Mouse (Mus musculus): Measurements from ENCODE around the gene Plk3. TPM values are rescaled to one million over a fixed set of nuclear protein-coding genes. Genes with fewer than 3 reads are reported as not detected.

Plk3 gene
- total RNA-seq, 2 experiments from 2014 or later: 1.2 to 2.4 TPM

DNA sequence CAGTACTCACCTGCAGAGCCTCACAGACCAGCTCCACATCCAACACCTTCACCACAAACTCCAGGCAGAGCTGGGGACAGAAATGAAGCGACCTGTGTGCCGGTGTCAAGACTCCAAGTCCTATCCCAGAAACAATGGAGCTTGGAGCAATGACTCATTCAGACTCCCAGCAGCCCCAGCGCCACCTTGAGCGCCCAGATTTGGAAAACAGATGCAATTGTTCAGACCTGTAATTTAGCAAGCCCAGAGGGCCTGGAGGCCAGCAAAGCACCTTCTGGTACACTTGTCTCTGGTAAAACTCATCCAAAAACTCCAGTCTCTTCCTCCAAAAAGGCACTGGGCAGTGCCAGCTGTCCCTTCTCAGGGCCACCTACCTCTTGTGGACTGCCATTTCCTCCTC is 11.6 kb downstream of the Plk3 start:
- intact Hi-C loops (cut with DNase I): no loop called here
- DNase-seq: no peak

DNA sequence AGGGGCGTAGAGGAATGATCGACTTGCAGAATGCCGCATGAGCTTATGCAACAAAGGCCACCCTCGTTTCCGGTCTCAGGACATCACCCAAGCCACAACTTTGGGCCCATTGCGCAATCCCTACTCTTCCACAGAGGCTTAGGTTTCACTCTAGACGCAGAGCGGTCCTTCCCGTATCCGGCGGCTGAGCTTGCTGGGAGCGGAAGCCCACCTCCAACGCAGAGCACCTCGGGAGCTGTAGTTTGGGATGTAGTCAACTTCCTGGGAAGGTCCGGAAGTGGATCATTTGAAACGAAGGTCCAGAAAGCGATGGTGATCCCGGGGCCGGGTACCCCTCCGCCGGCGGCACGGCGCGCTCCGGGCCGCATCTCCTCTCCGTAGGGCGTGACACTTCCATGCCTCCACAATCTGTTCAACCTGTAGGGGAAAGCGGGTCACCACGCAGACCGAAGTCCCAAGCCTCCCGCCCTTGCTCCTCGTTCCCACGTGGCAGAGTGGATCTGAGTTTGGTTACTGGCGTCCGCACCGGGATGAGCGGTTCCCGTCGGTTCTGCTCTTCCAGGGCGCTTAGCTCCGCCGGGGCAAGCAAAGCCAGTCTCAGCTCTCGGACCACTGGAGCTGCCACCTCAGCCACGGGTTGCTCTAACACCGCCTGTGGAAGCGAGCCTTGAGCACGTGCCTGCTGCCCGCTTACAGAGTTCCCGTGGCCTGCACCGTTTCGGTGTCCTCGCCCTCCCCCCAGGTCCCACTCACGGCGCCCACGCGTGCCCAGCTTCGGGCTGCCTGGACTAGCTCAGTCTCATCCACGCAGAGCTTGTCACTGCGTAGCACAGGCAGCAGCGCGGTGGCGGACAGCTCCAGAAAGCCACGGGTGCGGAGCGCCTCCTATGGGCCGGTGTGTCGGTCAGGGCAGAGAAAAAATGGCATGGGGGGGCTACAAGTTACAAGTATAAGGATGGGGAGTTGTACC is 13.0 kb downstream of the Plk3 start:
- intact Hi-C loops (cut with DNase I): loop anchor here (2.0 kb wide), 1 partner anchor 18 kb away; no protein-coding TSS in a partner anchor
- DNase-seq: peak; percentile 91

DNA sequence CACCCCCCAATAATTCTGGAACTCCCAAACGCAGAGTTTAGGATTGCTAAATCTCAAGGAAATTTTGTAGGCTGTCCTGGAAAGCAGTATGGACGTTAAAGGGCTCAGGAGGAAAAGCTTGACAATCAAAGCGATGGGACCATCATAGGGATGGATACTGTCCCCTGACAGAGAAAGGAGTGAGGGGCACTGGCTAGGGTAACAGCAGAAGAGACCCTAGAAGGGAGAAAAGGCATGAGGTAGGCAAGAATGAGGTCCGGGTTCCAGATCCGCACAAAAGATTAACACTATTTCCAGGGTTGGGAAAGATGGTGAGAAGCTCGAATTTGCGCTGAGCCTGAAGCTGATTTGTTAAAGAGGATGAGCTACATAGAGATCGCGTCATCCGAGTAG is 13.7 kb downstream of the Plk3 start:
- DNase-seq: no peak
- intact Hi-C loops (cut with DNase I): loop anchor here (2.0 kb wide), 1 partner anchor 19 kb away; no protein-coding TSS in a partner anchor

DNA sequence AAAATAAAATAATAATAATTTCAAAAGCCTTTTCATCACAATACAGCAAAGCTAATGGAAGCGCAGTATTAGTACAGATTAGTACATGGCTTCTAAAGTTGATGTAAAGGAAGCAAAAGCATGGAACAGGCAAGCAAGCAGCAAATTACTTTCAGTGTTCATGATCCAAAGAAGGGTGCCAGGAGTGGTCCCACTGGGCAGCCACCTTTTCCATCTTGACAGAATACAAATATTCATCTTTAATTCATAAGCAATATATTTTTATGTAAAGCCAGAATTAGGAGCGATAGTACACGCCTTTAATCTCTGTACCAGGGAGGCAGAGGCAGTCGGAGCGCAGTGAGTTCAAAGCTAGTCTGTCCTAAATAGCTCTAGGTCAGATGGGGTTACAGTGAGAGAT is 14.1 kb downstream of the Plk3 start:
- no peak for DNase-seq
- intact Hi-C loops (cut with DNase I): loop anchor here (2.0 kb wide), 1 partner anchor 19 kb away; no protein-coding TSS in a partner anchor

DNA sequence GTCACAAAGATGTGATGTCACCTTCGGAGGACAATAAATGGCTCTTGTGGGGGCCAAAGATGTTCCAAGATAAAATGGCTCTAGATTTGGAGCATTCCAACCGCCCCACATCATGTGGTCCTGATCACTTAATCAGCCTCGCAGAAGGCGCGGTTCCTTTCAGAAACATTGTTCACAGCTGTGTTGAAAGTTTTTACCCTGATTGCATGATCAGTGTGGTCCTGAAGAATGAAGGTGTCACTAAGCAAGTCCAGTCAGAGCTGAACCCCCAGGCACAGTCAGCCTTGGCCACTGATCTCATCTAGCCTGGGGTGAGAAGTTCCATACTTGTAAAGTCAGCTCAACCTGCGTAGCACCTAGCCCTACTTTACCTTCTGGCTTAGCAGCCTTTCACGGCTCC is 15.8 kb downstream of the Plk3 start:
- intact Hi-C loops (cut with DNase I): no loop called here

DNA sequence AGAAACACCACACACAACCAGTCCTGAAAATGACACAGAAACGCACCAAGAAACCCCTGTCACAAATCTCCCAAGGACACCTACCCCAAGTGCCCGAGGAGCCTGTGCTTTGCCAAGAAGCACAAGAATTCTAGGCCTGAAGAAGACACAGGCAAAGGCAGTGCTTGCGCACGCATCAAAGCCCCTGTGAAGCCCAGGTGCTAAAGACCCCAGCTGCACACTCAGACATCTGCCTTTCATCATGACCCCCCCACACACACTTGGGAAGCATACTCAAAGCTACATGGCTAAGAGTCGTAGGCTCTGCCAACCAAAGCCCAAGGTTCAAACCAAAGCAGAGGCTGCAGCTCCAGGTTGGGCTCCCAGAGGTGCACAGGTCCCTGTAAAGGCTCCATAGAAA is 18.2 kb downstream of the Plk3 start:
- DNase-seq: no peak
- intact Hi-C loops (cut with DNase I): no loop called here

More for the DNA sequence above, 15.8 kb downstream of the Plk3 start:
- no peak for DNase-seq

DNA sequence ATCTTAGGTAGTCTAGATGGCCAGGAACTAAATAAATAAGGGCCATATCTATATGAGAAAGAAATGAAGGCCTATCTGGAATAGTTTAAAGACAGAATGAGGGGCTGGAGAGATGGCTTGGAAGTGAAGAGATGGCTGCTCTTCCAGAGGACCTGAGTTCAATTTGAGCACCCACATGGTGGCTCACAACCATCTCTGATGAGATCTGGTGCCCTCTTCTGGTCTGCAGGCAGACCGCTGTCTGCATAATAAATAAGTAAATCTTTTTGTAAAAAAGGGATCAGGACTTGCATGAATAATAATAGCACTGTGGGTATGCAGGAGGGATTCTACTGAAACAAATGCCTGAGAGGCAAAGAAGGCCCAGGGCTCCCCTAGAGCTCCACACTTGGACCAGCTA is 20.5 kb downstream of the Plk3 start:
- no peak for DNase-seq

DNA sequence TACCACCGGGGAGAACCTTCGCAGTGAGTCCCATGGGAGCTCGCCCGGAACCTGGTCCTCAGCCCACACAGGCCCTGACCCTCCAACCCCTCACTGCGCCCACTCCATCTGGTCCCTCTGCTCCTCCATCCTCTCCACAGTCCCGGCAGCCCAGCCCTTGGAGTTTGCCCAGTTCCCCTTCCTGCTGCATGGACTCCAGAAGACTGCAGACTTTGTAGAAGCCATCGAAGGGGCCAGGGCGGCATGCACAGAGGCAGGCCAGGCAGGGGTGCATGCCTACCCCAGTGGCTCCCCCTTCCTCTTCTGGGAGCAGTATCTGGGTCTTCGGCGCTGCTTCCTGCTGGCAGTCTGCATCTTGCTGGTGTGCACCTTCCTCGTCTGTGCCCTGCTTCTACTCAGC is 22.8 kb downstream of the Plk3 start:
- intact Hi-C loops (cut with DNase I): no loop called here
- DNase-seq: no peak

More for the DNA sequence above, 20.5 kb downstream of the Plk3 start:
- intact Hi-C loops (cut with DNase I): no loop called here

DNA sequence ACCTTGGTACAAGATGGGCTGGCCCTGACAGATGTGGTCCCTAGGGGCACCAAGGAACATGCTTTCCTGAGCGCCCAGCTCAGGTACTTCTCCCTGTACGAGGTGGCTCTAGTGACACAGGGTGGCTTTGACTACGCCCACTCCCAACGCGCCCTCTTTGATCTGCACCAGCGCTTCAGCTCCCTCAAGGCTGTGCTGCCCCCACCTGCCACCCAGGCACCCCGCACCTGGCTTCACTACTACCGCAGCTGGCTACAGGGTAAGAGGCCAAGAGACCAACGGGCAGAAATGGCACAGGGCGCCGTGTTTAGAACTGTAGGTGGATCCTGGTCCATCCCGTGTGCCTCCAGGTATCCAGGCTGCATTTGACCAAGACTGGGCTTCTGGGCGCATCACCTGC is 23.5 kb downstream of the Plk3 start:
- intact Hi-C loops (cut with DNase I): no loop called here
- no peak for DNase-seq

DNA sequence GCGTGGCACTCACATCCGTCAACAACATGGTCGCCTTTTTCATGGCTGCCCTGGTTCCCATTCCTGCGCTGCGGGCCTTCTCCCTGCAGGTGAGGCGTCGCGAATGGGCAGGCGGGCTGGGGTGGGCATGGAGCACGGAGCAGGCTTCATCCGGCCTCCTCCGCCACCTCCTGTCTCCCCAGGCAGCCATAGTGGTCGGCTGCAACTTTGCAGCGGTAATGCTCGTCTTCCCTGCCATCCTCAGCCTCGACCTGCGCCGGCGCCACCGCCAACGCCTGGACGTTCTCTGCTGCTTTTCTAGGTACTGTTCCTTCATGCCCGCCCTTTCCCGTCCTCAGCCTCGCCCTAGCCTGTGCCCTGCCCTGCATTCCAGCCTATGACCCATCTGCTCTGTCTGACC is 24.4 kb downstream of the Plk3 start:
- no peak for DNase-seq
- intact Hi-C loops (cut with DNase I): no loop called here

DNA sequence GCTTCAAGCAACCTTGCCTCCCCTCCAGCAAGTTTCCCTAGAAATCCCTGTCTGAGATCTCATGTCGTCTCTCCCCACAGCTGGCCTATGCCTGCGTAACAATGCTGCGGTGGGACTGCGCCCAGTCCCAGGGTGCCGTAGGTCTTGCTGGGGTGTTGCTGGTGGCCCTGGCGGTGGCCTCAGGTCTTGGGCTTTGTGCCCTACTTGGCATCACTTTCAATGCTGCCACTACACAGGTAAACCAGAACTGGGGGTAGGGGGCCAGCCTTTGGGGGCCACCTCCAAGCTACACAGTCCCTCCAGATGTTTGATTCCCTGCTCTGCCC is 25.3 kb downstream of the Plk3 start:
- no peak for DNase-seq
- intact Hi-C loops (cut with DNase I): no loop called here

DNA sequence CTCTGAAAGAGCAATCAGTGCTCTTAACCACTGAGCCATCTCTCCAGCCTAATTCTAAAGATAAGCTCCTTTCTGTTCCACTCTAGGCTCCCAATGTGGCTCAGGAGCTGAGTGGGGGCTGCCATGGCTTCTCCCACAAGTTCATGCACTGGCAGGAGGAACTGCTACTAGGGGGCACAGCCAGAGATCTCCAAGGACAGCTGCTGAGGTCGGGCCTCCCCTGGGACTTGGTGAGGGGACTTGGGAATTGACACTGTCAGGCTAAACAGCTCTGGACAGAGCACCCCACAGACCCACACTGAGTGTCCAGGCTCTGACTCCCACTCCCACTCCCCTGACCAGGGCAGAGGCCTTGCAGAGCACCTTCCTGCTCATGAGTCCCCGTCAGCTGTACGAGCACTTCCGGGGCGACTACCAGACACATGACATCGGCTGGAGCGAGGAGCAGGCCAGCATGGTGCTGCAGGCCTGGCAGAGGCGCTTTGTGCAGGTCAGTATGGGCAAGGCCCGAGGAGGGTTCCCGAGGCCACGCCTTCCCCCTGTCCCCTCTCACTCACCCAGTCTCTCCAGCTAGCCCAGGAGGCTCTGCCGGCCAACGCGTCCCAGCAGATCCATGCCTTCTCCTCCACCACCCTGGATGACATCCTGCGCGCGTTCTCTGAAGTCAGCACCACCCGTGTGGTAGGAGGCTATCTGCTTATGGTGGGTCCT is 25.8 kb downstream of the Plk3 start:
- DNase-seq: no peak
- intact Hi-C loops (cut with DNase I): no loop called here

DNA sequence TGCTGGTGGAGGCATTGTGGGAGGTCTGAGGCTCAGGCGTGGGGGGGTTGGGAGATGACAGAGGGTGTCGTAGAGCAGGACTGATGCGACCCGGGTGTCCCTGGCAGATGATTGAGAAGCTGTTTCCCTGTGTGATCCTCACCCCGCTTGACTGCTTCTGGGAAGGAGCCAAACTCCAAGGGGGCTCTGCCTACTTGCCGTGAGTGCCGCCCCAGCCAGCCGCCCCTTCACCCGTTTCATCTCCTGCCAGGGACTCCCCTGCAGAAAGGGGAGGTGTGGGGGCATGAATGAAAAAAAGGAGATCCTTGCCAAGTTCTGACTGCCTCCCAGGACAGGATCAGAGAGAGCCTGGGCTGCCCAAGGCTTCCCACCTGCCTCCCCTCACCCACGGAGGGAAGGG is 28.6 kb downstream of the Plk3 start:
- intact Hi-C loops (cut with DNase I): no loop called here
- DNase-seq: no peak

DNA sequence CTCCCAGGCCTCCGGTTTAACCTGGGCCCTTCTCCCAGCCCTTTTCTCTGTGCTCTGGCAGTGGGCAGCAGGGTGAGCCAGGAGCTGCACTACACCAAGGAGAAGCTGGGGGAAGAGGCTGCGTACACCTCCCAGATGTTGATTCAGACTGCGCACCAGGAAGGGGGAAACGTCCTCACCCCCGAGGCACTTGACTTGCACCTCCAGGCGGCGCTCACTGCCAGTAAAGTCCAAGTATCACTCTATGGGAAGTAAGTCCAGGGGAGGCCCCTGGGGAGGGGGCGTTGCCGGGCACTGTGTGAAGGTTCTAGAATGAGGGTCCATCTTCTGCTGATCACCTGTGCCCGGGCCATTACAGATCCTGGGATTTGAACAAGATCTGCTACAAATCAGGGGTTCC is 29.1 kb downstream of the Plk3 start:
- DNase-seq: no peak
- intact Hi-C loops (cut with DNase I): no loop called here

DNA sequence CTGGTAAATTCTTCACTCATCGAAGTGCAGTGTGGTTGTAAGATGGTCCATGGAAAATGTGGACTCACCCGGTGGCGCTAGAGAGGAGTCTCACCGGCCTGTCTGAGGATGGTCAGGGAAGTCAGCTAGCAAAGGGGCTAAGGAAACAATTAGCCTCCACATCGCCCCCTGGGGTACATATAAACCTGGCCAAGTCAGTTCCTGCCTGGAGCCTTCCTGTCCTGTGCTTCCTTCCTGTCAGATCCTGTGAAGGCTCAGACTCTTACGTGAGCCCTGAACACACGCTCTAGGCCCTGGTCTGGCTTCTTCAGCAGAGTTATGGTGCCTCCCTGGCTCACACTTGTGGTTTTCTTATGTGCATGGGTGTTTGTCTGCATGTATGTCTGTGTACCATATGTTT is 32.5 kb downstream of the Plk3 start:
- peak; percentile 25 to 53 for DNase-seq
- intact Hi-C loops (cut with DNase I): loop anchor here (2.0 kb wide), 1 partner anchor 38 kb away; no protein-coding TSS in a partner anchor

DNA sequence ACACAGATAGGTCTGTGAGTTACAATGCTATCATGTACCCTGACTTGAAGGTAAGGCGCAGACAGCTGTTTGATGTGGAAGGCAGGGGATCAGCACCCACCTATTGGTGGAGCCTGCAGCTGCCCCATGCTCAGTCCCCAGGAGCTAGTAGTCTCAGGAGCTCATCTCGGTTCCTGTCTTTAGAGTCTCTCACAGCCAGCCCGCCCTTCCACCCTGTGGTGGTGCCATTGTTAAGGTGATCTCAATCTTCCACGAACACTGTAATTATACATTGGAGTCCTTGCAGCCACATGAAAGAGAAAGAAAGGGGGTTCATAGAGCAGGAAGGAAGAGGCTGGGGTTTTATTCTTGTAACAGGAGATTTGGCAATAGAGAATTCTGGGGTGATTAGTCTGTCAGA is 33.7 kb downstream of the Plk3 start:
- DNase-seq: no peak
- intact Hi-C loops (cut with DNase I): loop anchor here (2.0 kb wide), 1 partner anchor 39 kb away; no protein-coding TSS in a partner anchor

DNA sequence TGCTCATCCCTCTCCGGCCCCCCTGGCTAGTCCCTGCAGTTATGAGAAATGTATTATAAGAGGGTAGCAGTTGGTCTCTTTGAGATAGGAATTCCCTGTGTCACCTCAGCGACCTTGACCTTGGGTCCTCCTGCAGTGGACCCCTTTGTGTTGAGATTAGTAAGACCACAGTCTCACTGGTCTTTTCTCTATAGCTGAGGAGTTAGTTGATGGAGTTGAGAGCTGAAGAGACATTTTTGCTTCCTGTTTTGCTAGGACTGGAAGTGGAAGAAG is 35.1 kb downstream of the Plk3 start:
- intact Hi-C loops (cut with DNase I): no loop called here
- DNase-seq: no peak

DNA sequence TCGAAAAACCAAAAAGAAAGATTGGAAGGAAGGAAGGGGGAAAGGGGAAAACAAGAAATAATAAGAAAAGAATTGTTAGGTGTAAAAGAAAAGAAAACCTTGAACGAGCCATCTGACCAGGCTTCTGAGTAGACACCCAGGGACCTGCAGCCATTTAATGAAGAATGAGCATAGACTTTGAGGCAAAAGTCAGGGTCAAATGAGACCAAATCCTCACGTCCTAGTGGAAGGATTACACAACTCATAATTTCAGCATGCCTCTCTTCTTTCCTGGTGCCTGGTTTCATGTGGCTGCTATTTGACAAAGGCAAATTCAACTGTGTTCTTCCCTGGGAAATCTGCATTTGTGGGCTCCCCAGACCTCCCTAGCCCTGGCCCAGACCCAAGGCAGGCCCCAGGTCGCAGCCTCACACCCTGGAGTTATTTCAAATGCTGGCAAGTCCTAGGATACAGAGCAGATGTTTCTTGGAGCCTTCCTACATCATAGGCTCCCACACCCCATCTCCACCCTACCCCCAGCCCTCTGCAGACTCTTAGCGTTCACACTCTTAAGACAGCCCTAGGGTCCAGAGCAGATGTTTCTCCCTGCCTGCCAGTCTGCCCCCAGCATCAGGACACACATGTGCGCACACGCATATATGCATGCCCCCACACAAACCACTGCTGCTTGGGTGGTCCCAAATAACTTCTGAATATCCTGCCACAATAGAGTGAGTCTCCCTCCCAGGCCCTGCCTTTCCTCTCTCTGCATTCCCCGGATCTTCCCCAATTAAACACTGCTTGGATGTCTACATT is 35.6 kb downstream of the Plk3 start:
- intact Hi-C loops (cut with DNase I): no loop called here
- DNase-seq: peak in 1 of 2 experiments; percentile 8

DNA sequence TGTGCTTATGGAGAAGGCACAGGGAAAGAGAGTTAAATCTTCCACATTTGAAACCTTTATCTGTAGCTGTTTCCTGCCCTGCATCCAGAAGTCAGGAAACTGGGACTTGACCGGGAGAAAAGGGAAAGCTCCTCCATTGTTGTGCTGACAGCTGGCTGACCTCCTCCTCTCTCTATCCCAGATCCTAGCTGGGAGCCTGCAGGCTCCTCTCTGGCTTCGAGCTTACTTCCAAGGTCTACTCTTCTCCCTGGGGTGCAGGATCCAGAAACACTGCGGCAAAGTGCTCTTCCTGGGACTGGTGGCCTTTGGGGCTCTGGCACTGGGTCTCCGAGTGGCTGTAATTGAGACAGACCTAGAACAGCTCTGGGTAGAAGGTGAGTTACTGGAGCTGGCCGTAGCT is 37.1 kb downstream of the Plk3 start:
- peak; percentile 22 to 34 for DNase-seq
- intact Hi-C loops (cut with DNase I): no loop called here

DNA sequence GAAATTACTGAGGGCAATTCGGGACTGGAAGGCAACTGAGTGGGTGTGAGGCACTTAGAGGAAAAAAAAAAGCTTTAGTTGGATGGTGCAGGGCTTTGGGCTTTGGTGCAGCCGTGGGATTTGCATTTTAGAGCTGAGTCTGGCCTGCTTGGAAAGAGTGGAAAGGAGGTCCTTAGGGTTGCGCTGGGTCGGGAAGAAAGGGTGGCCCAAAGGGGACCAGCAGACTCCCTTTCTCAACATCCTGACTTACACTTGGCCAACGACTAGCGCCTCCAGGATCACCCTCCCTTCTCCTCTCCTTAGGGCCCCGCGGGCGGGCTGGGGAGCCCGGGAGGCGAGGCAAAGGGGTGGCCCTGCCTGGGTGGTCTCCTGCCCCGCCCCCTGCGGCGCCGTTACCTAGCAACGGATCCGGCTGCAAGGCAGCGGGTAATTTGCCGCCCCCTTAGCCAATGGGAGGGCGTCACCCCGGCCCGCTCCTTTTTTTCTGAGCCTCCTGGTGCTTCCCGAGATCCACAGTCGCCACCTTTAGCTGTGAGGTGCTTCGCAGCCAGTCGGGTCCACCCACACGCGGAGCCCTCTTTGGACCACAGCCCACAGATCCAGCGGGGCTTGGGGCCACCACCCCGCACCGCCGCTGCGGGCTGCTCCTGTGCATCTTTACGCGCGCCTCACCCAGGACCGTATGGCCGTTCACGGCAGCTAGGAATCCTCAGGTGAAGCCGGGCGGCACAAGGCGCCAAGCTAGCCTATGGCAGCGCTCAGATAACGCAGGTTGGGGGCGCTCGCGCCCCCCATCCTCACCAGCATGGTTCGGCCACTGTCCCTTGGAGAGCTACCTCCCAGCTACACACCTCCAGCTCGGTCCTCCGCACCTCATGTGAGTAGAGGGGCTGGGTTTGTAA is 38.0 kb downstream of the Plk3 start, which contains the start of gene Ptch2:
Gene Ptch2 (plus strand): TSS at position 525 of the 902 bp plus-strand sequence.
- peak; percentile 73 to 76 for DNase-seq
- intact Hi-C loops (cut with DNase I): no loop called here

Measured in heart, postnatal 36 days (tissue).